13 mouse cellular contexts compared by ENCODE assay signal in the genomic region with DNA sequence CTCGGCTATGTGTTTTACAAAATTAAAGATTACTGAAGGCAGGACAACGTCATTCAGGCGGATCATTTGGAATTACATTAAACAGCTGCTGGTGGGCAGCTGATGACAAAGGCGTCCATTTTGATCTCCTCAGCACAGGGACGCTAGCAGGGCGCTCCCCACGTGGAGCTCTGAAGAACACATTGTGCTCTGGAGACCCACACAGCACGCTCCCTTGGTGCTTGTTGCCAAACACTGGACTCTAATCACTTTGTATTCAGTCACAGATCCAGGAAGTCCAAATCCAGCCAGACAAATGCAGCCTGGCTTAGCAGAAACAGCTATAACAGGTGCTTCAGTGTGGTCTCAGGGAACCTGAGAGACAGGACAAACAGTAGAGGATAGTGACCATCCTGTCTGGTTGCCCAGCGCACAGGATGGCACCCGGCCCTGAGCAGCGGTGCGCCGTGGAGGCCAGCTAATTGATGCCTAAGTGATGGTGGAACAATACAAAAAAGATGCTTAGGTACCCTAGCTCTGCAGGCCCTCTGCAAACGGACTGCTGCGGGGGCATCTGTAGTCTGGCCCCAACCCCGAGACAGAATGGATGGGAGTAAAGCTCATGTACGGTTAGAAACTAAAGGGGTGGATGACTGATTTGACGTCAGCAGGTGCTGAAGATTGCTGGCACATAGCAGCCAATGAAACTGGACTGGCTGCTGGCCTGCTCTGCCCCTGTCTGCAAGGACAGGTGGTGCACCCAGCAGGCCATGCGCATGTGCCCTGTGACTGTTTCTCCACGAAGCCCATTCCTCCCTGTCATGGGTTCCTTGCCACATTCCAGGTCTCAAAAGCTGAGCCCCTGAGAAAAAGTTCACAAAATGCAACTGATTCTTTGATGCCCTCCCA.
DNase-seq lines count a peak whose midpoint lies in the region; ATAC-seq and TF ChIP-seq lines count a peak whose summit lies in the region.
"Had no signal": no experiment of that assay in that cellular context is flagged by ENCODE, and none has a peak within 500 bp of the region (broad histone marks: within the 10 kb centered on the region; RNA-seq: fewer than 3 reads in every experiment).

No protein-coding gene starts in this region.

- no peaks in the 10 kb centered on the region for H3K36me3 ChIP-seq in forebrain, postnatal 0 days (ENCODE audit: insufficient read depth)
- H3K36me3 ChIP-seq in midbrain, postnatal 0 days (ENCODE audit: insufficient read depth, low read length) = no peaks in the 10 kb centered on the region
- H3K36me3 ChIP-seq: heart, embryonic 13.5 days; lung, embryonic 15.5 days; neural tube, embryonic 12.5 days had no signal

- 50% methylated on average over 20 of the region's 20 CpGs for WGBS in forebrain, postnatal 0 days
- 63% methylated on average over 20 of the region's 20 CpGs for WGBS in midbrain, postnatal 0 days

- H3K9me3 ChIP-seq in forebrain, postnatal 0 days (ENCODE audit: low read length) = no peaks in the 10 kb centered on the region
- no peaks in the 10 kb centered on the region for H3K9me3 ChIP-seq in midbrain, postnatal 0 days (ENCODE audit: low read length)
- H3K9me3 ChIP-seq: lung, embryonic 15.5 days; neural tube, embryonic 12.5 days had no signal

- no peak overlapping the region for H3K4me2 ChIP-seq in forebrain, postnatal 0 days (ENCODE audit: low read depth)
- no peak overlapping the region for H3K4me2 ChIP-seq in midbrain, postnatal 0 days (ENCODE audit: low read depth, low read length, poor library complexity, severe bottlenecking)
- H3K4me2 ChIP-seq: heart, embryonic 13.5 days; lung, embryonic 15.5 days; neural tube, embryonic 12.5 days had no signal

- ATAC-seq in cerebellum, adult (ENCODE audit: insufficient number of reproducible peaks, low FRiP score, low TSS enrichment) = peak; percentile 74
- ATAC-seq in forebrain, postnatal 0 days = peak; percentile 32; the same call in 1 of the 2 replicates
- no peak for ATAC-seq in midbrain, postnatal 0 days (ENCODE audit: low FRiP score)

- no peak overlapping the region for H3K27ac ChIP-seq in forebrain, postnatal 0 days (ENCODE audit: low read depth, low read length)
- no peak overlapping the region for H3K27ac ChIP-seq in midbrain, postnatal 0 days (ENCODE audit: low read depth, low read length)
- H3K27ac ChIP-seq: lung, embryonic 15.5 days; neural tube, embryonic 12.5 days had no signal

- DNase-seq in cerebellum, adult 11 months = no peak
- peak; percentile 7 to 14 for DNase-seq in layer of hippocampus, postnatal 10 days (ENCODE audit: low spot score in 2 of 2)
- no peak for DNase-seq in layer of hippocampus, adult 9-10 months (ENCODE audit: low spot score)
- DNase-seq in forebrain, postnatal 0 days = no peak
- DNase-seq in midbrain, postnatal 0 days (ENCODE audit: low spot score) = peak; percentile 52
- DNase-seq in liver = no peak
- DNase-seq in left cerebral cortex, adult 8-10 months (ENCODE audit: low spot score in 2 of 2) = no peak
- DNase-seq: kidney, adult 9 months; thymus, postnatal 36 days had no signal

- H3K4me3 ChIP-seq in forebrain, postnatal 0 days (ENCODE audit: low read depth, low read length) = no peak overlapping the region
- no peak overlapping the region for H3K4me3 ChIP-seq in midbrain, postnatal 0 days (ENCODE audit: low read depth, low read length)
- H3K4me3 ChIP-seq: heart, embryonic 13.5 days; lung, embryonic 15.5 days; neural tube, embryonic 12.5 days had no signal

- no peaks in the 10 kb centered on the region for H3K4me1 ChIP-seq in forebrain, postnatal 0 days (ENCODE audit: insufficient read depth)
- H3K4me1 ChIP-seq in midbrain, postnatal 0 days (ENCODE audit: insufficient read depth, low read length) = 0 out of 2 replicates have a peak, but pooled peaks cover 3% of the 10 kb centered on the region
- H3K4me1 ChIP-seq: lung, embryonic 15.5 days; neural tube, embryonic 12.5 days had no signal

- peak; percentile 34 for TF ChIP-seq CTCF in forebrain, postnatal 0 days (IDR thresholded peaks at IDR 0.05; ENCODE audit: low read depth)
- peak; percentile 43; the same call in 1 of the 2 replicates for TF ChIP-seq CTCF in midbrain, postnatal 0 days (IDR thresholded peaks at IDR 0.05)

- peaks cover 24% of the 10 kb centered on the region for H3K27me3 ChIP-seq in forebrain, postnatal 0 days (ENCODE audit: insufficient read depth, low read length)
- no peaks in the 10 kb centered on the region; the same call in 1 of the 2 replicates for H3K27me3 ChIP-seq in midbrain, postnatal 0 days (ENCODE audit: insufficient read depth, low read length)
- H3K27me3 ChIP-seq: heart, embryonic 13.5 days; lung, embryonic 15.5 days; neural tube, embryonic 12.5 days had no signal

- no peak overlapping the region for H3K9ac ChIP-seq in forebrain, postnatal 0 days
- no peak overlapping the region for H3K9ac ChIP-seq in midbrain, postnatal 0 days (replicated peaks; ENCODE audit: low read length, poor library complexity, severe bottlenecking)
- H3K9ac ChIP-seq: heart, embryonic 13.5 days; lung, embryonic 15.5 days; neural tube, embryonic 12.5 days had no signal

Comparison
In these comparisons a context has a peak if more than half of its experiments do, and no peak if none do; other contexts are left out.
1. DNase-seq: peak in layer of hippocampus, postnatal 10 days (2 of 2) and midbrain, postnatal 0 days (single experiment); none in cerebellum, adult 11 months (single experiment), layer of hippocampus, adult 9-10 months (single experiment), forebrain, postnatal 0 days (single experiment), liver (single experiment) and left cerebral cortex, adult 8-10 months (0 of 2).